Mouse (Mus musculus) urinary bladder, postnatal 25 days (tissue): ENCODE data around the gene Gm5662.
"Not testable (repeated sequence)": the region's sequence is repeated elsewhere in the genome, so short reads cannot be mapped to it uniquely, and the experiment has no call there.

ENCODE experiments used
- DNase-seq: peaks from one replicate; pipeline ENCODE4 v3.0.0; 2022; ENCODE audit warnings: low spot score

The Gm5662 gene

GRCm38 (mm10) chr12:88274400-88274799 lies at the start of gene Gm5662:
TSS of gene Gm5662 (minus strand) at chr12:88274500.
- DNase-seq: not testable (repeated sequence)

- not testable (repeated sequence) for DNase-seq
Observed at GRCm38 (mm10) chr12:88323926-88324325, 49.6 kb upstream of the Gm5662 start, which contains the start of gene Gm5039. TSS of gene Gm5039 (minus strand) at chr12:88324026.

- no peak for DNase-seq
Observed at GRCm38 (mm10) chr12:88314556-88314955, 40.3 kb upstream of the Gm5662 start.

GRCm38 (mm10) chr12:88297171-88297570 lies 22.9 kb upstream of the Gm5662 start:
- DNase-seq: not testable (repeated sequence)

GRCm38 (mm10) chr12:88293082-88293481 lies 18.8 kb upstream of the Gm5662 start:
- not testable (repeated sequence) for DNase-seq

- DNase-seq: not testable (repeated sequence)
Observed at GRCm38 (mm10) chr12:88285224-88285623, 10.9 kb upstream of the Gm5662 start.

GRCm38 (mm10) chr12:88257241-88257640 lies 17.1 kb downstream of the Gm5662 start:
- no peak for DNase-seq

- not testable (repeated sequence) for DNase-seq
Observed at GRCm38 (mm10) chr12:88255917-88256316, 18.4 kb downstream of the Gm5662 start.

GRCm38 (mm10) chr12:88250000-88250399 lies 24.3 kb downstream of the Gm5662 start, which contains the start of gene Gm8332:
TSS of gene Gm8332 (minus strand) at chr12:88250100.
- DNase-seq: not testable (repeated sequence)

GRCm38 (mm10) chr12:88245786-88246185 lies 28.5 kb downstream of the Gm5662 start:
- not testable (repeated sequence) for DNase-seq

- DNase-seq: not testable (repeated sequence)
Observed at GRCm38 (mm10) chr12:88242940-88243339, 31.4 kb downstream of the Gm5662 start.
